Mouse (Mus musculus): ENCODE results near the gene Fbxo8.

DNA sequence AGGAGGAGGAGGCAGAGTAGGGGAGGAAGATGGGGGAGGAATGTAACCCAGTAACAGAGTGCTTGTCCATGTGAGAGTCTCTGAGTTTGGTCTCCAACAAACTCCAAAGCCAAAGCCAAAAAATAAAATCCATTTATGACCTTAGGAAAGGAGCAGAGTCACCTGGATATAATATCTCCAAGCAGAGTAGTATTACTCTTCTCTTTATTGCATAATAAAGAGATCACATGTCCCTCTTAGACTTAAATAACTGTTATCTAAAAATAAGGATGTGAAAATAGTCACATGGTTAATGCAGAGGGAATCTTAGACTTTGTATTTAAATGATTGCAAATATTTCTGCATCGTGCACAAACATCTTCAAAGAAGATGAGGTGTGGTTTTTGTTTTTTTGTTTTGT, 63.3 kb downstream of the Fbxo8 start:
- TF ChIP-seq POLR2A (IDR thresholded peaks at IDR 0.05; ENCODE audit: low read depth, low read length) (no peak), HCFC1 (IDR thresholded peaks at IDR 0.05; ENCODE audit: low read depth, low read length) (no peak), MAFK (IDR thresholded peaks at IDR 0.05; ENCODE audit: insufficient replicate concordance, low read length) (no peak), E2F4 (IDR thresholded peaks at IDR 0.05; ENCODE audit: insufficient replicate concordance, low read depth, low read length) (no peak), MAX (IDR thresholded peaks at IDR 0.05; ENCODE audit: low read length) (no peak), JUN (IDR thresholded peaks at IDR 0.05; ENCODE audit: insufficient read depth, low read depth, low read length) (no peak), CTCF (conservative IDR thresholded peaks at IDR 0.05 in 1 of 2, IDR thresholded peaks at IDR 0.05 in 1 of 2; ENCODE audit: low read depth in 2 of 2, low read length in 2 of 2) (no peak), EP300 (IDR thresholded peaks at IDR 0.05; ENCODE audit: low read length) (no peak), USF1 (IDR thresholded peaks at IDR 0.05; ENCODE audit: low read depth, low read length) (no peak), GABPA (IDR thresholded peaks at IDR 0.05; ENCODE audit: insufficient replicate concordance, low read depth, low read length) (no peak)
